Mouse (Mus musculus) CD4-positive, CD25-positive, alpha-beta regulatory T cell, adult 2 months (primary cell): Measurements from ENCODE around the gene Mettl26.
A peak's percentile ranks its signal among the peaks of the same experiment; 100 is the strongest.
"Not testable (repeated sequence)": the region's sequence is repeated elsewhere in the genome, so short reads cannot be mapped to it uniquely, and the experiment has no call there.

Experiments used
- DNase-seq: peaks from one replicate; pipeline ENCODE4 v3.0.0-alpha.2; 2012; ENCODE audit warnings: low read depth, low spot score

Gene Mettl26

GRCm38 (mm10) chr17:25868601-25869191, 6.2 kb upstream of the Mettl26 start, which contains the start of gene Mcrip2:
Gene Mcrip2 (minus strand): TSS chr17:25868764.
- peak; percentile 74 for DNase-seq

- no peak for DNase-seq
Measured at GRCm38 (mm10) chr17:25869498-25869897, 5.4 kb upstream of the Mettl26 start.

GRCm38 (mm10) chr17:25869954-25870353, 4.9 kb upstream of the Mettl26 start:
- DNase-seq: no peak

- DNase-seq: not testable (repeated sequence)
Measured at GRCm38 (mm10) chr17:25871566-25871965, 3.3 kb upstream of the Mettl26 start.

GRCm38 (mm10) chr17:25872676-25873075, 2.2 kb upstream of the Mettl26 start:
- DNase-seq: no peak

- DNase-seq: no peak
Measured at GRCm38 (mm10) chr17:25873405-25874147, 1.3 kb upstream of the Mettl26 start.

- DNase-seq: no peak
Measured at GRCm38 (mm10) chr17:25874148-25874720, 640 bp upstream of the Mettl26 start.

- DNase-seq: peak; percentile 86
Measured at GRCm38 (mm10) chr17:25875171-25876136, 580 bp downstream of the Mettl26 start.

GRCm38 (mm10) chr17:25876347-25876915, 1.6 kb downstream of the Mettl26 start:
- no peak for DNase-seq

- no peak for DNase-seq
Measured at GRCm38 (mm10) chr17:25877025-25877424, 2.2 kb downstream of the Mettl26 start.

GRCm38 (mm10) chr17:25877741-25878610, 3.1 kb downstream of the Mettl26 start:
- no peak for DNase-seq

GRCm38 (mm10) chr17:25878611-25879180, 3.8 kb downstream of the Mettl26 start:
- DNase-seq: no peak

- DNase-seq: peak; percentile 28
Measured at GRCm38 (mm10) chr17:25879261-25879660, 4.4 kb downstream of the Mettl26 start.

GRCm38 (mm10) chr17:25879750-25880149, 4.9 kb downstream of the Mettl26 start:
- no peak for DNase-seq

GRCm38 (mm10) chr17:25880196-25880910, 5.5 kb downstream of the Mettl26 start, which contains the start of gene Wfikkn1:
Gene Wfikkn1 (minus strand): TSS chr17:25880858.
- no peak for DNase-seq

- DNase-seq: no peak
Measured at GRCm38 (mm10) chr17:25880913-25881641, 6.2 kb downstream of the Mettl26 start.

- DNase-seq: no peak
Measured at GRCm38 (mm10) chr17:25881691-25882090, 6.8 kb downstream of the Mettl26 start.

GRCm38 (mm10) chr17:25882306-25882705, 7.4 kb downstream of the Mettl26 start:
- no peak for DNase-seq

GRCm38 (mm10) chr17:25883268-25883667, 8.4 kb downstream of the Mettl26 start:
- no peak for DNase-seq
